Mouse (Mus musculus) cortical plate, adult 2 months (tissue): Measurements from ENCODE around the gene Suox. TPM values are rescaled to one million over a fixed set of nuclear protein-coding genes. Genes with fewer than 3 reads are reported as not detected.

Experiments
- H3K27ac ChIP-seq: fragments of 200-500 bp; 2 replicates; pipeline ENCODE4 v1.5.1; 2012; ENCODE audit warnings: low read length, control low read depth, inconsistent platforms; ENCODE audit not compliant: insufficient read depth
- H3K4me1 ChIP-seq: fragments of 200-500 bp; 2 replicates; pipeline ENCODE4 v1.6.1; 2011; ENCODE audit warnings: low read length; ENCODE audit not compliant: control insufficient read depth, insufficient read depth
- H3K4me3 ChIP-seq: fragments of 200-500 bp; 2 replicates; pipeline ENCODE4 v1.5.1; 2011; ENCODE audit warnings: mild to moderate bottlenecking, low read length, control low read depth; ENCODE audit not compliant: insufficient read depth
- CTCF ChIP-seq: fragments of 200-500 bp; IDR thresholded peaks from 2 replicates; pipeline ENCODE4 v1.5.1; 2011; ENCODE audit warnings: mild to moderate bottlenecking, control low read depth, low read length; ENCODE audit not compliant: insufficient read depth; ENCODE audit errors: extremely low read depth
- POLR2A ChIP-seq: fragments of 200-500 bp; IDR thresholded peaks from 2 replicates; pipeline ENCODE4 v1.6.1; 2011; ENCODE audit warnings: mild to moderate bottlenecking, low read length, control low read depth; ENCODE audit not compliant: insufficient read depth; ENCODE audit errors: extremely low read depth
- polyA plus RNA-seq: library from polyadenylated mRNA; depleted of rRNA; stranded (reverse); fragments of >200 nt; gene quantifications from 2 replicates; pipeline ENCODE4 v1.2.3, GENCODE M21; 2012

Gene Suox
- polyA plus RNA-seq, 1 experiment, result 12.1 TPM

- no peak for TF ChIP-seq POLR2A
- no peak for TF ChIP-seq CTCF
- Histone ChIP-seq H3K27ac (no peak overlapping the region), H3K4me1 (no peaks in the 10 kb centered on the region), H3K4me3 (no peak overlapping the region)
Measured at GRCm38 (mm10) chr10:128665307-128665706, 8.6 kb downstream of the Suox start.

GRCm38 (mm10) chr10:128664808-128665207 is 9.1 kb downstream of the Suox start:
- Histone ChIP-seq H3K27ac (no peak overlapping the region), H3K4me3 (no peak overlapping the region), H3K4me1 (no peaks in the 10 kb centered on the region)
- TF ChIP-seq POLR2A (no peak), CTCF (no peak)

- TF ChIP-seq POLR2A (no peak), CTCF (no peak)
- Histone ChIP-seq H3K4me1 (no peaks in the 10 kb centered on the region), H3K27ac (no peak overlapping the region), H3K4me3 (no peak overlapping the region)
Measured at GRCm38 (mm10) chr10:128663441-128664220, 10.2 kb downstream of the Suox start.

GRCm38 (mm10) chr10:128662465-128662864 is 11.4 kb downstream of the Suox start:
- Histone ChIP-seq H3K4me3 (no peak overlapping the region), H3K27ac (no peak overlapping the region), H3K4me1 (no peaks in the 10 kb centered on the region)
- TF ChIP-seq POLR2A, result no peak
- no peak for TF ChIP-seq CTCF

GRCm38 (mm10) chr10:128659490-128659889 is 14.4 kb downstream of the Suox start:
- Histone ChIP-seq H3K27ac (no peak overlapping the region), H3K4me1 (no peaks in the 10 kb centered on the region), H3K4me3 (no peak overlapping the region)
- no peak for TF ChIP-seq CTCF
- TF ChIP-seq POLR2A, result no peak

GRCm38 (mm10) chr10:128657844-128658243 is 16.0 kb downstream of the Suox start:
- H3K4me3 ChIP-seq, result no peak overlapping the region
- H3K4me1 ChIP-seq, result no peaks in the 10 kb centered on the region
- no peak overlapping the region for H3K27ac ChIP-seq
- TF ChIP-seq CTCF (no peak), POLR2A (no peak)

- Histone ChIP-seq H3K4me3 (no peak overlapping the region), H3K4me1 (no peaks in the 10 kb centered on the region), H3K27ac (no peak overlapping the region)
- TF ChIP-seq CTCF (no peak), POLR2A (no peak)
Measured at GRCm38 (mm10) chr10:128656731-128657130, 17.1 kb downstream of the Suox start.

- Histone ChIP-seq H3K27ac (no peak overlapping the region), H3K4me1 (no peaks in the 10 kb centered on the region), H3K4me3 (no peak overlapping the region)
- no peak for TF ChIP-seq CTCF
- TF ChIP-seq POLR2A, result no peak
Measured at GRCm38 (mm10) chr10:128655254-128655653, 18.6 kb downstream of the Suox start.

- Histone ChIP-seq H3K4me3 (no peak overlapping the region), H3K27ac (no peak overlapping the region), H3K4me1 (no peaks in the 10 kb centered on the region)
- TF ChIP-seq POLR2A (no peak), CTCF (no peak)
Measured at GRCm38 (mm10) chr10:128653866-128654265, 20.0 kb downstream of the Suox start.
